Mouse (Mus musculus) left cerebral cortex, adult 2 months (tissue): ENCODE results near the gene Rnf13. TPM values are rescaled to one million over a fixed set of nuclear protein-coding genes. Genes with fewer than 3 reads are reported as not detected.

Source experiments
- DNase-seq, 2 experiments: peaks; one replicate each; pipeline ENCODE4 v3.0.0; 2021 to 2022; ENCODE audit warnings: low spot score in 2 of 2, mixed read lengths in 1 of 2; ENCODE audit errors: extremely low spot score in 1 of 2
- H3K27ac ChIP-seq: fragments of 200-600 bp; 2 replicates; pipeline ENCODE4 v1.8.1; 2022
- H3K4me3 ChIP-seq: fragments of 200-600 bp; 2 replicates; pipeline ENCODE4 v1.8.1; 2022
- CTCF ChIP-seq: fragments of 200-600 bp; IDR thresholded peaks from 2 replicates; pipeline ENCODE4 v1.8.1; 2022; ENCODE audit warnings: antibody characterized with exemption, mild to moderate bottlenecking, moderate library complexity
- intact Hi-C: fragments of 180-260 bp; cut with DNase I; formaldehyde crosslinking; loops from one replicate; pipeline ENCODE4 v1.15.1; 2025
- total RNA-seq, 2 experiments: library from RNA; stranded (reverse); gene quantifications; 2 replicates each; pipeline ENCODE4 v1.2.3; 2021

Gene Rnf13
- total RNA-seq, 2 experiments from 2014 or later: 93.7 to 94.2 TPM

DNA sequence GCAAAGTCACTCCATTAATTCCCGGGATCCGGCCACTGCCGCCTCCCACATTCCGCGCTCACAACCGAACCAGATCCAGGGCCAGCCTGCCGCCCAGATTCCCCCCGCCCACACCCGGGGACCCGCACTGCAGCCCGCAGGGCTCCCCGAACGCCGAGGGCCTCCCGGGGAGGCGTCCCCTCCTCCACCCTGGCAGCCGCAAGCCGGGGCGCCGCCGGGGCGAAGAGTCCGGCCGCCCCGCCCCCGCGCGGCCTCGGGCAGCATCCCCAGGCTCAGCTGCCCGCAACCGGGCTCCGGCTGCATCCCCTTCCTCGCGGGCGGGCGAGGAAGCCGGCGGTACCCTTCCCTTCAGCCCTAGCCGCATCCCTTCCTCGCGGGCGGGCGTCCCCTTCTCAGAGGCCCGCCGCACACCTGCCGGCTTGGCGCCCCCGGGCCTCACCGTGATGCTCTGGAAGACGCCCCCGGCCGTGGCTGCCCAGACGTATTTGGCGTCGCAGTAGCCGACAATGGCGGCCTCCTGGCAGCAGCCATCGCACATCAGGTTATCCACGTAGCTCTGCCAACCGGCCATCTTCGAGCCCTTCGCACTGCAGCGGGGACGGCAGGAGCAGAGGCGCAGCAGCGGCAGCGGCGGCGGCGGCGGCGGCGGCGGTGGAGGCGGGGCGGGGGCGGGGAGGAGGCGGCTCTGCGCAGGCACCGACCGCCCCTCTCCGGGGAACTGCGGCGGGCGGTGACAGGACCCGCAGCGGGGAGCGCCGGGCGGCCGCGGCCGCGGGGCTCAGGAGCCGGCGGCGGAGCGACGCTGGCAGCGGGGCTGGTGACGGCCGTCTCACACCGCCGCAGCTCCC is 111.3 kb downstream of the Rnf13 start:
- TF ChIP-seq CTCF: no peak
- peak overlapping the region; percentile 86 for H3K4me3 ChIP-seq
- DNase-seq: peak; percentile 67
- peak overlapping the region; percentile 99 for H3K27ac ChIP-seq
- intact Hi-C loops: loop anchor here (1.0 to 10.0 kb wide), 6 partner anchors 35 to 678 kb away; partner anchors contain the start of genes Eif2a, Serp1 and Tsc22d2

DNA sequence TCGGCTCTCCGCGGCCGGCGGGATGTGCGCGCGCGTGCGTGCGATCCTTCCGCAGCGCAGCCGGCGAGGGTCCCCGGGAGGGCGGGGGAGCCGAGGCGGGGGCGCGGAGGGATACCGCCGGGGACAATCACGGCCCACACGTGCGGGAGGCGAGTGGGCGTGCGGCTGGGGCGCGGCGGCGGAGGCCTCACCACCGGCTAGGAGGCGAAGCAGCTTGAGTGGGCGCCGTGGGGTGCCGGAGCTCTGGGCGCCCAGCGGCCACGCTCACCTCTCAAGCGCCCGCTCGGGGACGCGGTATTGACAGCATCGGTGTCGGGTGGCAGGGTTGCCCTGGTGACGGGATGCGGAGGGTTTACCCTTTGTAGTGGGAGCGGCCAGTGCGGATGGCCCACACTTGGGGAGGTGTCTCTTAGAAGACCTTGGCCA is 111.9 kb downstream of the Rnf13 start, which contains the start of gene Pfn2:
Gene Pfn2 (minus strand): TSS at position 320 of the 426 bp plus-strand sequence.
- intact Hi-C loops: loop anchor here (1.0 to 10.0 kb wide), 5 partner anchors 35 to 677 kb away; partner anchors contain the start of genes Eif2a, Serp1 and Tsc22d2
- TF ChIP-seq CTCF: no peak
- DNase-seq: peak; percentile 82 to 86
- Histone ChIP-seq H3K27ac (peak within 1 kb of the TSS; percentile 99), H3K4me3 (peak within 1 kb of the TSS; percentile 86)

DNA sequence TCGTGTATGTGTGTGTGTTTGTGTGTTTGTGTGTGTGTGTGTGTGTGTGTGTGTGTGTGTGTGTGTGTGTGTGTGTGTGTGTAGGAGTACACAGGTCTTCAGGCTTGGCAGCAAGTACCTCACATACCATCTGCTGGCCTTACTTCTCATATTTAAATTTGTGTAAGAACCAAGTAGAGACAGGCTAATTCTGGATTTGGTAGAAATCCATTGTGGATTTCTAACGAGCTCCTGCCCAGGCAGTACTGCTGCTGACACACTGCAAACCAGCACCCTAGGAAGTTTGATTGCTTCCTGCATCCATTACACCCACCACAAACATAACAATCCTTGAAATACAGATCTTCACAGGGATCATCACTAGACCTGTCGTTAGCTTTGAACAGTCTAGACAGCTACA is 147.1 kb downstream of the Rnf13 start:
- DNase-seq: no peak
- H3K4me3 ChIP-seq: no peak overlapping the region
- TF ChIP-seq CTCF: no peak
- H3K27ac ChIP-seq: peak overlapping the region; percentile 59; the same call in 1 of the 2 replicates
- intact Hi-C loops: loop anchor here (5.0 kb wide), 1 partner anchor 36 kb away; the partner anchor contains the start of gene Pfn2

Other genes starting within 250 kb of the Rnf13 start
- 10 to 100 TPM; 12.0 to 12.4 TPM for gene Wwtr1, start 160.2 kb upstream of the Rnf13 start, total RNA-seq
- 10 to 100 TPM; 21.8 to 22.9 TPM for gene Commd2, start 84.3 kb upstream of the Rnf13 start, total RNA-seq
- gene Ankub1, start 43.3 kb upstream of the Rnf13 start, total RNA-seq: 1 to 10 TPM; 1.1 to 1.3 TPM
- gene Pfn2, start 112.0 kb downstream of the Rnf13 start, total RNA-seq: 100 to 1,000 TPM; 463 to 512 TPM